Mouse (Mus musculus) right cerebral cortex, postnatal 36 days (tissue): ENCODE measurements around the gene Olfr1359.
A peak's percentile ranks its signal among the peaks of the same experiment; 100 is the strongest.
"Not testable (repeated sequence)": the region's sequence is repeated elsewhere in the genome, so short reads cannot be mapped to it uniquely, and the experiment has no call there.

Experiments used
- DNase-seq, 2 experiments: peaks; one replicate each; pipeline ENCODE4 v3.0.0; 2022; ENCODE audit warnings: low spot score in 2 of 2, mixed read lengths in 1 of 2

The Olfr1359 gene

DNA sequence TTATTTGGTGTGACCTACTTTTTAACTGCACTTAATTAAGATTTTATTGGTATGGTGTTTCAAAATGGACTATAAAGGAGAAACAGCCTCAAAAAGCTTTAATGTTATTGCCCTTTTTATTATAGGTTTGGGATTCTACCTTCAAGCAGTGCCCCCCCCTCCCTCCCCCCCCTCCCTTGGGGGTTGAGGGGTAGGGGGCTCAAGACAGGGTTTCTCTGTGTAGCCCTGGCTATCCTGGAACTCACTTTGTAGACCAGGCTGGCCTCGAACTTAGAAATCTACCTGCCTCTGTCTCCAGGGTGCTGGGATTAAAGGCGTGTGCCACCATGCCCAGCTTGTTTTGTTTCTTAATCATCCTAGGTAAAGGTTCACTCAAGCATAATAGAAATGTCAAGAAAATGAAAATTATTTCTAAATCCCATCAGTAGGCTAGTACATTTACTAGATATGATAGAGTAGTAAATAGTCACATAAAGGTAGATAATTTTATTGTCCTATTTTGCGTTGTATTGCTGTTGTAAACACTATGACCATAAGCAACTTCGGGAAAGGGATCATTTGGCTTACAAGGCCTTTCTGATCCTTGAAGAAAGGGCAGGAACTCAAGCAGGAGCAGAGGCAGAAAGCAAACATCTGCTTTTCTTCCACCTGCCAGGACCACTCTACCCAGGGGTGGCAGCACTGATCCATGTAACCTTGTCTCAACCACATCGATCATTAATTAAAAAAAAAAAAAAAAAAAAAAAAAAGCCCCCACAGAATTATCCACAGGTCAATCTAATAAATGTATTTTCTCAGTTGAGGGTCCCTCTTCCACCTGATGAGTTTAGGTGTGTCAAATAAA lies 25.3 kb downstream of the Olfr1359 start:
- DNase-seq: no peak

DNA sequence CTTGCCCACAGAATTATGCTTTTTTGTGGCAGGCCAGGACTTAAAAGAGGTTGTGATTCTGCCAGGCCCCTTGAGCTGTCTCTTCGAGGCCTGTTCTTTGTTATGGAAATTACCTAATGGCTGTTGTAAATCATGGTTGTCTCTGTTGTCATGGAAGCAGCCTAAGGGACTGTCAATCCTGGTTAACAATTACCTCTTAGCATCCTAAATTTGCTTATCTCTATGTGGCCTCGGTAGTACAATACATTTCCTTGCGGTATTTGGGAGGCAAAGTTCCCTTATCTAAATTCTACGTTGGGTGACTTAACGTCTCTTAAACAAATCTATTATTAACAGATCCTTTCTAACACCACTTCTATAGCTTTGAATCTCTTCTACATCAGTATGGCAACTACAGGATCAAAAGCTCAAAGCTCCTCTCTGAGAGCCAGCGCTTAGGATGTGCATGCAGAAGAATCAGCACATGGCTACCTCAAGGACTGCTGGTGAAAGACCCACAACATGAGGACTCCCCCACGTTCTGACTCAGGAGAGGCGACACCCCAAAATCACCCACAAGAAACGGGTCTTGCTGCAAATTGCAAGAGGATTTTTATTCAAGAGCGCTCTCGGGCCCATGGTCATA lies 30.1 kb downstream of the Olfr1359 start:
- DNase-seq: no peak

DNA sequence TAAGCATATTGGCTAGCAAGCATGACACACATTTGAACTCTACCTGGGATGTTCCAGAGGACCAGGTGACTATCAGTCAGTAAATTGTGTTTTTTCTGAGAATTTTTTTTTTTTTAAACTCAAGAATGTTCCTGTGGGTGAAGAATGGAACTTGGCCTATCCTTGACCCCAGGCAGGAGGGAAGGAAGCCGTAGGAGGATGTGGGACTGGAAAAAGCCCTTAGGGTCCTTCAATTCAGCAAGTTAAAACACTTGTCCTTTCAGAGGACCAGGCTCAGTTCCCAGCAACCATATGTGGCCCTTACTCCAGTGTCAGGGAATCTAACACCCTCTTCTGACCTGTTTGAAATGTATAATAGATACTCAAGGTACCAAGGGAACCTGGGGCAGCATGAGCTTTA lies 31.6 kb downstream of the Olfr1359 start:
- no peak for DNase-seq

GRCm38 (mm10) chr13:21733466-21733865 lies 35.6 kb downstream of the Olfr1359 start:
- no peak for DNase-seq

DNA sequence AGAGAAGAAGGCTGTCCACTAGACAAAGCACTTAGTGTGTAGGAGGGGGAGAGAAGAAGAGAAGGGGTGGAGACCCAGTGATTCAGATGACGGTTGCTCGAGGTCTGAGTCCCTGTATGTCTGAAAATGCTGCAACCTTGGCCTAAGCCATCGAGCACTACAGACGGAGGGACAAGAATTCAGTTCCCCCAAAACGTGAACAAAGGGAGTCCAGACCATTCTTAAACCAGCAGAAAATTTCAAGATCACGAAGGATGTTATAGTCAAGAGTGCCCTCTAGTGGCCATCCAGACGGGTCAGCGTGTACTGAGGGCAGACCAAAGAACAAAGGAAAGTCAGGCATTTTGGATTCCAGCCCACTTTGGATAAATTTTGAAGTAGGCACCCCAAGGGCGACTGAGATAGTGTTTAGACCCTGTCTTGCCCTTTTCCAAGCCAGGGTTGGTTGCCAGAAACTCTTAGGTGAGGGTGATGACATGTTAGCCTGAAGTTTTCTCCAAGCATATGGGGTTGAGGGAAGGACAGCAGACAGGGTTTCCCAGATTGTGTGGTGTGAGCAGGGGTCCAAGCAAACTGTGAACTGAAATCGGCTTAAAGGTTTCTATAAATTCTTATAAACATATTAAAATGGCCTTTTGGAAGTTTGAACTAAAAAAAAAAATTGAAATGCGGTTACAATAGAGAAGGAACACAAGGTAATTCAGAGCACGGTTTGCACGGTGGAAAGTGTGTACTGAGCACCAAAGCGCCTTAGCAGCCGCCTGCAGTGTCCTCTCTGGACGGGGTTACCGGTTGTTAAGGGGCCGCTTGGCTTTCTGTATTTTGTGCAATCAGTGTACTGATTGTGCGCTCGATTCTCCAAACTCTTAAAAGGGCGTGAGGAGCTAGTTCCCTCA lies 36.3 kb downstream of the Olfr1359 start:
- peak in 1 of 2 experiments; percentile 63 for DNase-seq

DNA sequence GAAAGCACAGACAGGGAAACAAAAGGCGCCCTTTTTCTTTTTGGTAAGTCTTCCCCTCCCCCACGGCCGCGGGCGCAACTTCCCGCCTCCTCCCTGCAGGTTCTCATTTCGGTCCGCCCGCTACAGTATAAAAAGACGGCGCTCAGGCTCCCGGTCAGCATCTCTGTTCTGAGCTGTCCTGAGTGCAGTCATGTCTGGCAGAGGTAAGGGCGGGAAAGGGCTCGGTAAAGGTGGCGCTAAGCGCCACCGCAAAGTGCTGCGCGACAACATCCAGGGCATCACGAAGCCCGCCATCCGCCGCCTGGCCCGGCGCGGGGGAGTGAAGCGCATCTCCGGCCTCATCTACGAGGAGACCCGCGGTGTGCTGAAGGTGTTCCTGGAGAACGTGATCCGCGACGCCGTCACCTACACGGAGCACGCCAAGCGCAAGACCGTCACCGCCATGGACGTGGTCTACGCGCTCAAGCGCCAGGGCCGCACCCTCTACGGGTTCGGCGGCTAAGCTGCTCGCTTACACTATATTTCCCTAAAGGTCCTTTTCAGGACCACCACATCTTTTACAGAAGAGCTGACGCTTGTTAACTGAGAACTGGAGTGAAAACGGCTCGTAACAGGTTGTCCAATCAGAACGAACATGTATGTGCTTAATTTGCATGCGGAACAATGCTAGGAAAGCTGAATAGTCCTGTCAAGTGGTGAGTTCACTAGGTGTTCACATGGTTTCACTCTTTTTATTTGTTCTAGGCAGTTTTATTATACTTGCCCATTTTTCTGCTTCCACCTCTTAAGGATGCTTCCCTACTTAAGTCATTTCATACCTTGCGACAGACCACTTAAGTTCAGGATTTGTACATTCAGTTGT lies 37.2 kb downstream of the Olfr1359 start, which contains the start of gene Hist1h4j:
Gene Hist1h4j, plus strand, starts transcription at position 159 of the 862 bp plus-strand sequence.
- DNase-seq: peak; percentile 54 to 69

GRCm38 (mm10) chr13:21745006-21745405 lies 47.1 kb downstream of the Olfr1359 start:
- no peak for DNase-seq

- DNase-seq: no peak
Observed at GRCm38 (mm10) chr13:21749387-21750158, 51.7 kb downstream of the Olfr1359 start.

GRCm38 (mm10) chr13:21750159-21751017 lies 52.5 kb downstream of the Olfr1359 start, which contains the start of gene Hist1h4k:
Gene Hist1h4k (minus strand): TSS chr13:21750505.
- peak; percentile 92 to 93 for DNase-seq

DNA sequence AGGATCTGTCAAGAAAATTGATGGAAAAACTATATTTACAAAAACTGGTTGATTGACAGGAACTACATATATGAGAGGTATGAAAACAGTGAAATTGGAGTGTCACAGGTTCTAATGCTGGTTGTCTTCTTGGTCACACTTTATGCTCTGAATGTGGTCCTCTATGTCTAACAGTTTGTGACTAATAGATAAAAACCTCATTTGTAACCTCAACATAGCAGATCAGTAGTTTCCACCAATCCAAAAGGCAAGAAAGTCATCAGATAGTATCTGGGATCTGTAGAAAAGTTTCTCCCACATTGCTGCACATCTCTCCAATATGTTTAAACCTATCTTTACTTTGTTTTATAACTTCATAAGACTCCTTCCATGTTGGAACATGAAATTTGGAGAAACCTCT lies 53.5 kb downstream of the Olfr1359 start:
- no peak for DNase-seq

GRCm38 (mm10) chr13:21751827-21752226 lies 53.9 kb downstream of the Olfr1359 start:
- DNase-seq: no peak

DNA sequence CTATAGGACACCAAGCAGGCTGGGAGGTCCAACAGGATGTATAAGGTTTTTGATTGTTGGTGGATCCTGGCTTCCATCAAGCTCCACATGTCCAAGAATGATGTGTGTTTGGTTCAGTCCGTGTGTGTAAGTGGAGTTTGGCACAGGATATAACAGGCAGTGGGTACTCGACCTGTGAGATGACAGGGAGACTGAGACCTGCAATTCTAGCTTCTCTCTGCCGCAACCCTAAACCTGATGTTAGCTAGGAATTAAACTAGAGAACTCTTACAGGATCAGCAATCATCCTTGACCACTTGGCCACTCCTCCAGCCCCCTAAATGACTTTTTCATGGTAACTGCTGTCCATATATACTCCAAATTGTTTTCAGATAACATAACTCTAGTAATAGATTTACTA lies 54.4 kb downstream of the Olfr1359 start:
- DNase-seq: no peak

GRCm38 (mm10) chr13:21753051-21753523 lies 55.2 kb downstream of the Olfr1359 start:
- no peak for DNase-seq

- peak; percentile 61 to 85 for DNase-seq
Observed at GRCm38 (mm10) chr13:21753524-21754285, 55.8 kb downstream of the Olfr1359 start, which contains the start of the genes Hist1h2ak and Hist1h2bn. Gene Hist1h2ak (minus strand): TSS chr13:21753827. Gene Hist1h2bn (plus strand): TSS chr13:21754123.

DNA sequence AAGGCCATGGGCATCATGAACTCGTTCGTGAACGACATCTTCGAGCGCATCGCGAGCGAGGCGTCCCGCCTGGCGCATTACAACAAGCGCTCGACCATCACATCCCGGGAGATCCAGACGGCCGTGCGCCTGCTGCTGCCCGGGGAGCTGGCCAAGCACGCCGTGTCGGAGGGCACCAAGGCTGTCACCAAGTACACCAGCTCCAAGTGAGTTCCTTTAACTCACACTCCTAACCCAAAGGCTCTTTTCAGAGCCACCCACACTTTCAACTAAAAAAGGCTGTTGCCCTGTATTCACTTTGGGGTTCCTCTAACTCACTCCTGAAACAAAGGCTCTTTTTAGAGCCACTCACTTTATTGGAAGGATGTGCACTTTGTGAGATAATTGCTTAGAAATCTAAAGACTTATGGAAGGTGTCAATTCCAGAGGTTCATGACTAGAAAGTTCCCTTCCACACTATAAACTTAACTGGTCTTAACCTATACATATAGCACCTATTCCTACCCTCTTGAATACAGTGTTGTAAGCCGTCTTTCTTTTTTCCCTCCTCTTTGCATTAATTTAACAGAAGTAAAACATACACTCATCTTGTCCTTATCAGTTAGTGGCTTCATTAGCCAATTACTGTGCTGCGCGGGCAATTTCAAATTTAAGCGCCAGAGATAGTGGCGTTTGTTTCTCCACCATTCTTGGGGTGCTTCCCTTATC lies 56.5 kb downstream of the Olfr1359 start:
- DNase-seq: not testable (repeated sequence)

- no peak for DNase-seq
Observed at GRCm38 (mm10) chr13:21755707-21756106, 57.8 kb downstream of the Olfr1359 start.
